Mouse (Mus musculus) urinary bladder, postnatal 4 days (tissue): ENCODE measurements around the gene Rpap3.

Experiments used
- DNase-seq, 2 experiments: peaks; one replicate each; pipeline ENCODE4 v3.0.0; 2021 to 2022; ENCODE audit warnings: low spot score in 2 of 2

The Rpap3 gene

GRCm38 (mm10) chr15:97648176-97648575 is 57.4 kb downstream of the Rpap3 start:
- no peak for DNase-seq

- DNase-seq, result no peak
These were observed 59.2 kb downstream of the Rpap3 start for GRCm38 (mm10) chr15:97646426-97646825.

GRCm38 (mm10) chr15:97643986-97644385 is 61.6 kb downstream of the Rpap3 start:
- DNase-seq, result no peak
